Mouse (Mus musculus): Measurements from ENCODE around the gene Smpd4. TPM values are rescaled to one million over a fixed set of nuclear protein-coding genes. Genes with fewer than 3 reads are reported as not detected.
A peak's percentile ranks its signal among the peaks of the same experiment; 100 is the strongest.

Smpd4 gene
- total and polyA plus RNA-seq, 3 experiments: 38.6 to 97.1 (median 55.5) TPM

- Histone ChIP-seq H3K4me1 (ENCODE audit: control insufficient read depth in 1 of 2, insufficient read depth in 2 of 2) (peaks cover 0 to 1% of the 10 kb centered on the region in 2 experiments; a peak in 1 of 4 replicates), H3K79me2 (replicated peaks; ENCODE audit: control insufficient read depth, extremely low read depth, insufficient read depth, poor library complexity, severe bottlenecking) (peaks cover 2% of the 10 kb centered on the region; the same call in 1 of the 2 replicates), H3K27ac (ENCODE audit: insufficient read depth, low read depth) (no peak overlapping the region), H3K27me3 (replicated peaks) (no peaks in the 10 kb centered on the region), H3K4me2 (ENCODE audit: insufficient read depth, low read depth, poor library complexity, severe bottlenecking) (no peak overlapping the region), H3K4me3 (replicated peaks in 1 of 3; ENCODE audit: low read depth in 2 of 3, low read length in 2 of 3, poor library complexity in 1 of 3) (no peak overlapping the region), H3K9ac (ENCODE audit: insufficient read depth, low read depth) (no peak overlapping the region), H3K36me3 (replicated peaks in 1 of 2; ENCODE audit: control insufficient read depth in 1 of 2, insufficient read depth in 1 of 2, low read length in 1 of 2) (peaks cover 63 to 91% of the 10 kb centered on the region in 2 experiments), H3K9me3 (replicated peaks; ENCODE audit: low read length) (no peaks in the 10 kb centered on the region)
- no peak for DNase-seq (ENCODE audit: extremely low read depth)
- in situ Hi-C loops (cut with MboI; ENCODE audit: low pct_ligation_motif_present, low pct_unique_long_range_greater_than_20kb, low sequenced_read_pairs) (no loop called here), dilution Hi-C loops (cut with MboI; ENCODE audit: extremely low pct_ligation_motif_present, extremely low pct_unique_long_range_greater_than_20kb, low sequenced_read_pairs) (no loop called here)
- TF ChIP-seq ZC3H11A (IDR thresholded peaks at IDR 0.05; ENCODE audit: low read depth, low read length) (no peak), ZNF384 (IDR thresholded peaks at IDR 0.05; ENCODE audit: low read depth, low read length) (no peak), USF2 (conservative IDR thresholded peaks at IDR 0.05; ENCODE audit: low read depth, low read length) (no peak), CTCF (conservative IDR thresholded peaks at IDR 0.05 in 1 of 2, IDR thresholded peaks at IDR 0.05 in 1 of 2; ENCODE audit: low read depth in 2 of 2, low read length in 2 of 2) (no peak)
Observed at GRCm38 (mm10) chr16:17626269-17626555, 7.1 kb downstream of the Smpd4 start.

- no peaks in the 10 kb centered on the region for H3K9me3 ChIP-seq (replicated peaks; ENCODE audit: low read length)
- in situ Hi-C loops (cut with MboI; ENCODE audit: low pct_ligation_motif_present, low pct_unique_long_range_greater_than_20kb, low sequenced_read_pairs) (no loop called here), dilution Hi-C loops (cut with MboI; ENCODE audit: extremely low pct_ligation_motif_present, extremely low pct_unique_long_range_greater_than_20kb, low sequenced_read_pairs) (no loop called here)
- DNase-seq (ENCODE audit: extremely low read depth): no peak
- H3K4me3 ChIP-seq (replicated peaks in 1 of 3; ENCODE audit: low read depth in 2 of 3, low read length in 2 of 3, poor library complexity in 1 of 3): no peak overlapping the region
- TF ChIP-seq CTCF (conservative IDR thresholded peaks at IDR 0.05 in 1 of 2, IDR thresholded peaks at IDR 0.05 in 1 of 2; ENCODE audit: low read depth in 2 of 2, low read length in 2 of 2) (no peak), USF1 (IDR thresholded peaks at IDR 0.05; ENCODE audit: low read depth, low read length) (no peak), MAZ (IDR thresholded peaks at IDR 0.05; ENCODE audit: low read depth, low read length) (no peak), USF2 (conservative IDR thresholded peaks at IDR 0.05; ENCODE audit: low read depth, low read length) (no peak), RCOR1 (conservative IDR thresholded peaks at IDR 0.05; ENCODE audit: low read depth, low read length) (no peak)
- H3K4me1 ChIP-seq (ENCODE audit: control insufficient read depth in 1 of 2, insufficient read depth in 2 of 2): no peaks in the 10 kb centered on the region
- H3K27me3 ChIP-seq (replicated peaks): no peaks in the 10 kb centered on the region
- no peak overlapping the region for H3K9ac ChIP-seq (ENCODE audit: insufficient read depth, low read depth)
- H3K4me2 ChIP-seq (ENCODE audit: insufficient read depth, low read depth, poor library complexity, severe bottlenecking): no peak overlapping the region
- H3K36me3 ChIP-seq (replicated peaks in 1 of 2; ENCODE audit: control insufficient read depth in 1 of 2, insufficient read depth in 1 of 2, low read length in 1 of 2): peaks cover 71 to 92% of the 10 kb centered on the region in 2 experiments
- no peaks in the 10 kb centered on the region for H3K79me2 ChIP-seq (replicated peaks; ENCODE audit: control insufficient read depth, extremely low read depth, insufficient read depth, poor library complexity, severe bottlenecking)
- no peak overlapping the region for H3K27ac ChIP-seq (ENCODE audit: insufficient read depth, low read depth)
Observed at GRCm38 (mm10) chr16:17632580-17632979, 13.4 kb downstream of the Smpd4 start.

- Histone ChIP-seq H3K27ac (ENCODE audit: insufficient read depth, low read depth) (no peak overlapping the region), H3K9me3 (replicated peaks; ENCODE audit: low read length) (no peaks in the 10 kb centered on the region), H3K36me3 (replicated peaks in 1 of 2; ENCODE audit: control insufficient read depth in 1 of 2, insufficient read depth in 1 of 2, low read length in 1 of 2) (peaks cover 71 to 92% of the 10 kb centered on the region in 2 experiments), H3K79me2 (replicated peaks; ENCODE audit: control insufficient read depth, extremely low read depth, insufficient read depth, poor library complexity, severe bottlenecking) (no peaks in the 10 kb centered on the region), H3K4me1 (ENCODE audit: control insufficient read depth in 1 of 2, insufficient read depth in 2 of 2) (no peaks in the 10 kb centered on the region), H3K27me3 (replicated peaks) (no peaks in the 10 kb centered on the region), H3K9ac (ENCODE audit: insufficient read depth, low read depth) (no peak overlapping the region), H3K4me2 (ENCODE audit: insufficient read depth, low read depth, poor library complexity, severe bottlenecking) (no peak overlapping the region), H3K4me3 (replicated peaks in 1 of 3; ENCODE audit: low read depth in 2 of 3, low read length in 2 of 3, poor library complexity in 1 of 3) (no peak overlapping the region)
- DNase-seq (ENCODE audit: extremely low read depth): no peak
- peak in 1 of 2 experiments; percentile 37; a peak in 2 of 4 replicates for TF ChIP-seq CTCF (conservative IDR thresholded peaks at IDR 0.05 in 1 of 2, IDR thresholded peaks at IDR 0.05 in 1 of 2; ENCODE audit: low read depth in 2 of 2, low read length in 2 of 2)
- no peak for TF ChIP-seq ELF1 (IDR thresholded peaks at IDR 0.05; ENCODE audit: low read depth, low read length)
- dilution Hi-C loops (cut with MboI; ENCODE audit: extremely low pct_ligation_motif_present, extremely low pct_unique_long_range_greater_than_20kb, low sequenced_read_pairs) (no loop called here), in situ Hi-C loops (cut with MboI; ENCODE audit: low pct_ligation_motif_present, low pct_unique_long_range_greater_than_20kb, low sequenced_read_pairs) (no loop called here)
Observed at GRCm38 (mm10) chr16:17633481-17634181, 14.5 kb downstream of the Smpd4 start.

Data from CH12.LX (cell line).